Mouse (Mus musculus): ENCODE measurements at regions not wholly inside any gene's neighbourhood (a gene's known extent, or its start where the extent isn't known, plus 50 kb on each side); places are given as distances from the start of the nearest gene placed in this dataset.

GRCm38 (mm10) chr17:69605458-69605857 is 166.3 kb downstream of the Akain1 start:
- TF ChIP-seq USF1 (IDR thresholded peaks at IDR 0.05; ENCODE audit: low read depth) (no peak), CTCF (IDR thresholded peaks at IDR 0.05; ENCODE audit: control insufficient read depth, insufficient read depth, insufficient read length) (no peak), MAX (IDR thresholded peaks at IDR 0.05) (no peak)

All from C2C12 (cell line).